Mouse (Mus musculus): ENCODE measurements around the gene Yipf2. TPM values are rescaled to one million over a fixed set of nuclear protein-coding genes. Genes with fewer than 3 reads are reported as not detected.

Yipf2 gene
- 13.8 and 17.5 TPM in 2 replicates for polyA plus RNA-seq (2014; fragmentation: Nextera tagmentation; extraction: Ambion mirVana)

DNA sequence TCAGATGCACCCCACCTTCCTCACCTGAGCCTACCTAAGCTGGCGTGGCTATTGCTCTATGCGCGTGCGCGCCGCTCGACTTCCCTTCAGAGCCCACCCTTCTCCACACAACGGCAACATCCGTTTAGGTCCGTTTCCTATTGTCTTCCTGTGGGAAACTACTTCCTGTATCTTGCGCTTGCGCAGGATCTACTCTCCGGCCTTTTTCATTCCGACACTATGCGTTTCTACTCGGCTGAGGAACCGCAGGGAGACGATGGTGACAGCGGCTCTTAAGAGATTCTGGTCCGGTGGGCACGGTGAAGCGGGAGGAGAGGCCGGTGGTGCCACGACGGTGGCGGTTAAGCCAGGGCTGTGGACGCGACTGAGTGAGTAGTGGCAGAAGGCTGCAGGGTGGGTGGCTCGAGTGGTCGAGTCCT, at the start of gene Yipf2, which contains the start of gene Timm29:
TSS of gene Yipf2 (minus strand) at position 126 of the 419 bp plus-strand sequence.
TSS of gene Timm29 (plus strand) at position 20 of the 419 bp plus-strand sequence.
- peak within 1 kb of the TSS; percentile 73 for H3K9ac ChIP-seq (ENCODE audit: low read length)

DNA sequence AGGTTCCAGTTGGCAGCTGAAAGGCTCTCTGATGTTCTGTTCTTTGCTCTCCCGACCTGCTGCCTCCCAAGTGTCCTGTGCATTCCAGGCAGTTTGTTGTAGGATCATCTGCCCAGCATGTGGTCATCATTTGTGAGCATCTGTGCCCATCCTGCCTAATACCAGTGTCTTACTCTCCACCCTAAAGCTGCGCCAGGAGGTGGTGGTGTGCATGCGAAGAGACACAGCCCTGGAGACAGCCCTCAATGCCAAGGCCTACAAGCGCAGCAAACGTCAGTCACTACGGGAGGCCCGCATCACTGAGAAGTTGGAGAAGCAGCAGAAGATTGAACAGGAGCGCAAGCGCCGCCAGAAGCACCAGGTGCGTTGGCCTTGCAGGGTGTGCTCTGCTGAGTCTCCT, 46.4 kb upstream of the Yipf2 start:
- peaks cover 62% of the 10 kb centered on the region for H3K36me3 ChIP-seq (ENCODE audit: control insufficient read depth, insufficient read depth, low read length)
- no peak overlapping the region for H3K4me2 ChIP-seq (ENCODE audit: low read depth)
- ATAC-seq (ENCODE audit: insufficient read depth, low FRiP score, low TSS enrichment), result no peak
- WGBS, result 97% methylated on average over 11 of the region's 11 CpGs
- H3K4me1 ChIP-seq (ENCODE audit: control insufficient read depth, insufficient read depth, low read length), result no peaks in the 10 kb centered on the region; the same call in 1 of the 2 replicates
- H3K27me3 ChIP-seq (ENCODE audit: control insufficient read depth, insufficient read depth, low read length), result no peaks in the 10 kb centered on the region
- no peak overlapping the region for H3K27ac ChIP-seq (ENCODE audit: low read depth, low read length)
- H3K9ac ChIP-seq (ENCODE audit: low read length), result no peak overlapping the region
- DNase-seq (ENCODE audit: low spot score), result no peak
- no peak overlapping the region for H3K4me3 ChIP-seq (ENCODE audit: low read depth, low read length)
- no peaks in the 10 kb centered on the region for H3K9me3 ChIP-seq (ENCODE audit: control insufficient read depth, low read length)

More for the DNA sequence above, at the start of gene Yipf2, which contains the start of gene Timm29:
- peak; percentile 90 for ATAC-seq (ENCODE audit: insufficient read depth, low FRiP score, low TSS enrichment)
- peak within 1 kb of the TSS; percentile 62 for H3K4me3 ChIP-seq (ENCODE audit: low read depth, low read length)
- no peaks in the 10 kb centered on the region for H3K9me3 ChIP-seq (ENCODE audit: control insufficient read depth, low read length)
- peak within 1 kb of the TSS; percentile 74 for H3K27ac ChIP-seq (ENCODE audit: low read depth, low read length)
- peak within 1 kb of the TSS; percentile 94 for H3K4me2 ChIP-seq (ENCODE audit: low read depth)
- DNase-seq (ENCODE audit: low spot score), result peak; percentile 90
- peaks cover 8% of the 10 kb centered on the region for H3K4me1 ChIP-seq (ENCODE audit: control insufficient read depth, insufficient read depth, low read length)
- H3K27me3 ChIP-seq (ENCODE audit: control insufficient read depth, insufficient read depth, low read length), result no peaks in the 10 kb centered on the region
- peaks cover 16% of the 10 kb centered on the region for H3K36me3 ChIP-seq (ENCODE audit: control insufficient read depth, insufficient read depth, low read length)
- under 1% methylated on average over 30 of the region's 30 CpGs for WGBS

DNA sequence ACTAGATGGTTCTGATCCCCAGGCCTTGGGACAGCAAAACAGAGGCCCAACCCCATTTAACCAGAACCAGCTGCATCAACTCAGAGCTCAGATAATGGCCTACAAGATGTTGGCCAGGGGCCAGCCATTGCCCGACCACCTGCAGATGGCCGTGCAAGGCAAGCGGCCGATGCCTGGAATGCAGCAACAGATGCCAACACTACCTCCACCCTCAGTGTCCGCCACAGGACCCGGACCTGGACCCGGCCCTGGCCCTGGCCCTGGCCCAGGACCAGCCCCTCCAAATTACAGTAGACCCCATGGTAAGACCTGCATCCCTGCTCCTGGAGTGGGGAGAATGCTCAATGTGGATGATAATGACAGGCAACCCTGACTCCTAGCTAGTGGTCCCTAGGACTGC, 43.0 kb upstream of the Yipf2 start:
- H3K36me3 ChIP-seq (ENCODE audit: control insufficient read depth, insufficient read depth, low read length), result peaks cover 41% of the 10 kb centered on the region

DNA sequence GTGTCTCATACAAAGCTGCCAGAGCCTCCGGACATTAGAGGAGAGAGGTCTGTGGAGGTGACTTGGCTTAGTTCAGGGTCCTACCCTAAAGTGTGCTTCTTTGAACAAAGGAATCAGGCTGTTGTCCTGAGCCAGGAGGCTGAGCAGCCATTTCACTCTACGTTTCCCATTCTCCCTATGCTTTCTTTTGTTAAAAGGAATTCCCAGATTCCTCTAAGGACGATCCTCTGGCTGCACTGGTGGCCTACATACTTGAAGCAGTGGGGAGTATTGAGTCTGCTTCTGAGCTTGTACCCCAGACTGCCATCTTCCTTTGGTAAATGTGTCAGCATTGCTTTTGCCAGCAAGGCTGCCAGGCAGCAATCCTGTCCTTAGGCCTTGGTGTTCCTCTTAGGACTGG, 40.5 kb upstream of the Yipf2 start:
- ATAC-seq (ENCODE audit: insufficient read depth, low FRiP score, low TSS enrichment) (no peak), DNase-seq (ENCODE audit: low spot score) (no peak)
- H3K36me3 ChIP-seq (ENCODE audit: control insufficient read depth, insufficient read depth, low read length), result peaks cover 25% of the 10 kb centered on the region
- H3K9me3 ChIP-seq (ENCODE audit: control insufficient read depth, low read length), result no peaks in the 10 kb centered on the region
- no peak overlapping the region for H3K4me2 ChIP-seq (ENCODE audit: low read depth)
- WGBS, result 78% methylated on average over 3 of the region's 3 CpGs
- no peak overlapping the region for H3K9ac ChIP-seq (ENCODE audit: low read length)
- H3K4me3 ChIP-seq (ENCODE audit: low read depth, low read length), result no peak overlapping the region
- no peaks in the 10 kb centered on the region; the same call in 1 of the 2 replicates for H3K4me1 ChIP-seq (ENCODE audit: control insufficient read depth, insufficient read depth, low read length)
- no peaks in the 10 kb centered on the region for H3K27me3 ChIP-seq (ENCODE audit: control insufficient read depth, insufficient read depth, low read length)
- no peak overlapping the region for H3K27ac ChIP-seq (ENCODE audit: low read depth, low read length)

More for the DNA sequence above, 43.0 kb upstream of the Yipf2 start:
- Histone ChIP-seq H3K4me1 (ENCODE audit: control insufficient read depth, insufficient read depth, low read length) (no peaks in the 10 kb centered on the region; the same call in 1 of the 2 replicates), H3K27ac (ENCODE audit: low read depth, low read length) (no peak overlapping the region), H3K4me3 (ENCODE audit: low read depth, low read length) (no peak overlapping the region), H3K27me3 (ENCODE audit: control insufficient read depth, insufficient read depth, low read length) (no peaks in the 10 kb centered on the region), H3K9me3 (ENCODE audit: control insufficient read depth, low read length) (no peaks in the 10 kb centered on the region), H3K4me2 (ENCODE audit: low read depth) (no peak overlapping the region), H3K9ac (ENCODE audit: low read length) (no peak overlapping the region)
- 92% methylated on average over 7 of the region's 7 CpGs for WGBS
- no peak for ATAC-seq (ENCODE audit: insufficient read depth, low FRiP score, low TSS enrichment)
- no peak for DNase-seq (ENCODE audit: low spot score)

DNA sequence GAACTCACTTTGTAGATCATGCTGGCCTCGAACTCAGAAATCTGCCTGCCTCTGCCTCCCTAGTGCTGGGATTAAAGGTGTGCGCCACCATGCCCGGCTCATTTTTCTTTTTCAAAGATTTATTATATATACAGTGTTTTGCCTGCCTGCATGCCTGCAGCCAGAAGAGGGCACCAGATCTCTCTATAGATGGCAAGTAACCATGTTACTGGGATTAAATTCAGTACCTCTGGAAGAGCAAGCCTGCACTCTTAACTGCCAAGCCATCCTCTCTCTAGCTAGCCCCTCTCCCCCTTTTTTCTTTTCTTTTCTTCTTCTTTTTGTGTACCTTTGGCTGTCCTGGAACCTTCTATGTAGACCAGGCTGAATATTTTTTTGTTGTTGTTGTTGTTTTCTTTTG, 38.0 kb upstream of the Yipf2 start:
- WGBS, result 82% methylated on average over 3 of the region's 3 CpGs

DNA sequence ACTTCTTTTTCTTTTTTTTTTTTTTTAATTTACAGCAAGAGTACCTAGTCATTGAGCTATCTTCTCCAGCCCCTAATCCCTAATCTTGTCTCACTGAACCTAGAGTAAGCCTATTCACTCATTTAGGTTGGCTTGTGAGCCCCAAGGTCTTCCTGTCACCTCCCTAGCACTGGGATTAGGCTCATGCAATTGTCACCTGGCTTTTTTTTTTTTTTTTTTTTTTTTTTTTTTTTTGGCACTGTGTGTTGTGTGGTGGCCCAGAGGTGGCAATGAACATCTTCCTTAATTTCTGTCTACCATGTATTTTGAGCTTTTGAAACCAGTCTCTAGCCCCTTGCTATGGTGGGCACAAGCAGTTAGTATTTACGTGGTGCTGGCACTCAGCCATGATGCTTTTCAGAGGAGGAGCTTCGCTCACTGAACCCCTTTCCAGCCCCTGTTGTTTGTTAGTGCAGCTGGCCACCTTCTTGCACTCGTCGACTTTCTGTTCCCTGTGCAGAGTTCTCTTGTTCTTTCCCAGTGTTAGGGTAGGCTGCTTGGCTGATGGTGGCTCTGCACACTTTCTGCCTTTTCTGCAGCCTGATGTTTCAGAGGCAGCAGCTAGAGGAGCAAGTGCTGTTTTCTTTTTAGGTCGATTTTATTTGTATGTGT, 34.6 kb upstream of the Yipf2 start:
- whole genome bisulfite sequencing, result 88% methylated on average over 5 of the region's 5 CpGs
- Histone ChIP-seq H3K36me3 (ENCODE audit: control insufficient read depth, insufficient read depth, low read length) (0 out of 2 replicates have a peak, but pooled peaks cover 2% of the 10 kb centered on the region), H3K4me1 (ENCODE audit: control insufficient read depth, insufficient read depth, low read length) (no peaks in the 10 kb centered on the region; the same call in 1 of the 2 replicates), H3K4me3 (ENCODE audit: low read depth, low read length) (no peak overlapping the region), H3K27ac (ENCODE audit: low read depth, low read length) (no peak overlapping the region), H3K9ac (ENCODE audit: low read length) (no peak overlapping the region), H3K27me3 (ENCODE audit: control insufficient read depth, insufficient read depth, low read length) (no peaks in the 10 kb centered on the region), H3K4me2 (ENCODE audit: low read depth) (no peak overlapping the region), H3K9me3 (ENCODE audit: control insufficient read depth, low read length) (no peaks in the 10 kb centered on the region)
- DNase-seq (ENCODE audit: low spot score) (no peak), ATAC-seq (ENCODE audit: insufficient read depth, low FRiP score, low TSS enrichment) (no peak)

More for the DNA sequence above, 38.0 kb upstream of the Yipf2 start:
- Histone ChIP-seq H3K4me1 (ENCODE audit: control insufficient read depth, insufficient read depth, low read length) (no peaks in the 10 kb centered on the region; the same call in 1 of the 2 replicates), H3K9me3 (ENCODE audit: control insufficient read depth, low read length) (no peaks in the 10 kb centered on the region), H3K4me3 (ENCODE audit: low read depth, low read length) (no peak overlapping the region), H3K36me3 (ENCODE audit: control insufficient read depth, insufficient read depth, low read length) (peaks cover 10% of the 10 kb centered on the region), H3K4me2 (ENCODE audit: low read depth) (no peak overlapping the region), H3K27ac (ENCODE audit: low read depth, low read length) (no peak overlapping the region), H3K27me3 (ENCODE audit: control insufficient read depth, insufficient read depth, low read length) (no peaks in the 10 kb centered on the region), H3K9ac (ENCODE audit: low read length) (no peak overlapping the region)
- ATAC-seq (ENCODE audit: insufficient read depth, low FRiP score, low TSS enrichment), result no peak
- DNase-seq (ENCODE audit: low spot score), result peak; percentile 41

DNA sequence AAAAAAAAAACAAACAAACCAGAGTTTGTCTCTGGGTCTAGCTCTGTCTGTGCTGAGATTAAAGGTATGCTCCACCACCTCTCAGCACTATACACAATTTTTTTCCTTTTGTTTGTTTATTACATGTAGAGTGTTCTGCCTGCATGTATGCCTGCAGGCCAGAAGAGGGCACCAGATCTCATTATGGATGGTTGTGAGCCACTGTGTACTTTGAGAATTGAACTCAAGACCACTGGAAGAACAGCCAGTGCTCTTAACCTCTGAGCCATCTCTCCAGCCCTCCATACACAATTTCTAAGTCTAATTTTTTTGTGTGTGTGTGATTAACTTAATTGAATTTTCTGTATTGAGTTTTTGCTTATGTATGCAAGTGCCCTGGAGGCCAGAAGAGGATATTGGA, 33.9 kb upstream of the Yipf2 start:
- Histone ChIP-seq H3K27ac (ENCODE audit: low read depth, low read length) (no peak overlapping the region), H3K4me3 (ENCODE audit: low read depth, low read length) (no peak overlapping the region), H3K9me3 (ENCODE audit: control insufficient read depth, low read length) (no peaks in the 10 kb centered on the region), H3K36me3 (ENCODE audit: control insufficient read depth, insufficient read depth, low read length) (0 out of 2 replicates have a peak, but pooled peaks cover 2% of the 10 kb centered on the region), H3K4me1 (ENCODE audit: control insufficient read depth, insufficient read depth, low read length) (no peaks in the 10 kb centered on the region; the same call in 1 of the 2 replicates), H3K27me3 (ENCODE audit: control insufficient read depth, insufficient read depth, low read length) (no peaks in the 10 kb centered on the region), H3K9ac (ENCODE audit: low read length) (no peak overlapping the region), H3K4me2 (ENCODE audit: low read depth) (no peak overlapping the region)
- no peak for ATAC-seq (ENCODE audit: insufficient read depth, low FRiP score, low TSS enrichment)
- DNase-seq (ENCODE audit: low spot score), result no peak

DNA sequence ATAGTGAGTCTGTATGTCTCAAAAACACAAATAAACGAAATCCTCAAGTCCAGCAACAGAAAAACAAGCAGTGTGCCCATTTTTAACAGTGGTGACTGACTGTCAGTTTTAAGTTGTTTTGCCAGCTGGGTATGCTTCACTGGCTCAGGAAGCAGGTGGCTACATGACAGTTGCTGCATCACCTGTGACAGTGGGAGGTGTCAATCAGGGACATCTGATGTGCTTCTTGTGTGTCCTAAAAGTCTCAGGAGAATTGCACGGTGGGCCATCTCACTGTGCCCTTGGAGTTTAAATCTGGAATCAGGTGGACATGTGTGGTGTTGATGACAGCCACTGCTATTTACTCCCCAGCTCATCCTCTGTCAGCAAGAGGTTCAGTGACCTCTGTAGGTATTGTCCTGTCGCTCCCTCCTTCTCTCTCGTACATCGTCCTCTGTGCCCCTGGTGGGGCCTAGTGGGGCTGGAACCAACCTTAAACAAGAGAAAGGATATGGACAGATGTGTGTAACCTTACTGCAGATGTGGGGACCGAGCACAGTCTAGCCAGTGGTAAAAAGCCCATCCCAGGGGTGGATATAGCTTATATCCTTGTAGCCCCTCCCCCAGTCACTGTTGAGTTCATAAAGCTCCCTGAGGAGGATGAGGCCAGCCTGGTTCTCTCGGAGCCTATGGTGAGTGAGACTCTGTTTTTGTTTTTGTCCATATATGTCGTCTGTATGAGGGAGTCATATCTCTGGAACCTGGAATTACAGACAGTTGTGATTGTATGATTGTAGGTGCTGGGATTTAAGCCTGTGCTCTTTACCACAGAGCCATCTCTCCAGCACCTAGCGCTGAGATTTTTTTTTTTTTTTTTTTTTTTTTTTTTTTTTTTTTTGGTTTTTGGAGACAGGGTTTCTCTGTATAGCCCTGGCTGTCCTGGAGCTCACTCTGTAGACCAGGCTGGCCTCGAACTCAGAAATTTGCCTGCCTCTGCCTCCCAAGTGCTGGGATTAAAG, 33.0 kb upstream of the Yipf2 start:
- no peak overlapping the region for H3K9ac ChIP-seq (ENCODE audit: low read length)
- no peaks in the 10 kb centered on the region for H3K9me3 ChIP-seq (ENCODE audit: control insufficient read depth, low read length)
- H3K4me2 ChIP-seq (ENCODE audit: low read depth), result no peak overlapping the region
- H3K4me1 ChIP-seq (ENCODE audit: control insufficient read depth, insufficient read depth, low read length), result no peaks in the 10 kb centered on the region; the same call in 1 of the 2 replicates
- H3K36me3 ChIP-seq (ENCODE audit: control insufficient read depth, insufficient read depth, low read length), result 0 out of 2 replicates have a peak, but pooled peaks cover 2% of the 10 kb centered on the region
- ATAC-seq (ENCODE audit: insufficient read depth, low FRiP score, low TSS enrichment) (no peak), DNase-seq (ENCODE audit: low spot score) (no peak)
- 93% methylated on average over 10 of the region's 10 CpGs for WGBS
- no peaks in the 10 kb centered on the region for H3K27me3 ChIP-seq (ENCODE audit: control insufficient read depth, insufficient read depth, low read length)
- H3K27ac ChIP-seq (ENCODE audit: low read depth, low read length), result no peak overlapping the region
- no peak overlapping the region for H3K4me3 ChIP-seq (ENCODE audit: low read depth, low read length)

All from neural tube, embryonic 11.5 days (tissue).